Comparison of ENCODE assay signal across 19 mouse cellular contexts in the genomic region with DNA sequence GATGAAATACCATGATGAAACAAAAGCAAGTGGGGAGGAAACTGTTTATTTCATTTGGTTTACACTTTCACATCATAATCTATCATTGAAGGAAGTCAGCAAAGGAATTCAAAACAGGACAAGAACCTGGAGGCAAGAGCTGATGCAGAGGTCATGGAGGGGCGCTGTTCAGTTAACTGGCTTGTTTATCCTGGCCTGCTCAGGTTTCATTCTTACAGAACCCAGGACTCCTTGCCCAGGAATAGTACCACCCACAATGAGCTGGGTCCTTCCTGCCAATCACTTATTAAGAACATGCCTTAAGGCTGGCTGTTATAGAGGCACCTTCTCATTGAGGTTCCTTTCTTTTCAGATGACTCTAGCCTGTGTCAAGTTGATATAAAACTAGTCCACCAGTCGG. TPM values are rescaled to one million over a fixed set of nuclear protein-coding genes. Genes with fewer than 3 reads are reported as not detected.
DNase-seq lines count a peak whose midpoint lies in the region; ATAC-seq and TF ChIP-seq lines count a peak whose summit lies in the region.
"Had no signal": no experiment of that assay in that cellular context is flagged by ENCODE, and none has a peak within 500 bp of the region (broad histone marks: within the 10 kb centered on the region; RNA-seq: fewer than 3 reads in every experiment).

No protein-coding gene starts in this region.

- no peak overlapping the region for H3K4me3 ChIP-seq in layer of hippocampus, adult 2 months
- H3K4me3 ChIP-seq in embryonic facial prominence, embryonic 10.5 days = no peak overlapping the region
- H3K4me3 ChIP-seq: forebrain, embryonic 13.5 days; heart, embryonic 12.5 days; hindbrain, embryonic 15.5 days had no signal

- intact Hi-C loops in gastrocnemius, postnatal 14 days (cut with DNase I; ENCODE audit: low total_unique reads) = no loop called here

- DNase-seq in layer of hippocampus, adult 2 months (ENCODE audit: low spot score in 2 of 2) = no peak
- no peak for DNase-seq in layer of hippocampus, adult 8-10 months (ENCODE audit: low spot score in 2 of 2)
- peak; percentile 31 for DNase-seq in embryo, embryonic 10 days (ENCODE audit: low spot score)
- DNase-seq in embryonic facial prominence, embryonic 10.5 days (ENCODE audit: low spot score) = peak; percentile 52
- no peak for DNase-seq in gastrocnemius, postnatal 14 days
- no peak for DNase-seq in gastrocnemius, postnatal 4 days (ENCODE audit: low spot score in 2 of 2)
- DNase-seq: adrenal gland, adult 8-10 months; adrenal gland, postnatal 36 days; cerebellum, adult 11 months; cerebellum, adult 8-10 months; cerebellum, postnatal 14 days; forebrain, postnatal 0 days; gastrocnemius, postnatal 10 days had no signal

- 44% methylated on average over 2 of the region's 2 CpGs for WGBS in embryonic facial prominence, embryonic 10.5 days

- TF ChIP-seq CTCF in layer of hippocampus, adult 2 months (conservative IDR thresholded peaks at IDR 0.05) = no peak

- peaks cover 69% of the 10 kb centered on the region for H3K36me3 ChIP-seq in embryonic facial prominence, embryonic 10.5 days (replicated peaks)

- ATAC-seq in cerebellum, adult (ENCODE audit: insufficient number of reproducible peaks, low FRiP score, low TSS enrichment) = no peak
- ATAC-seq: forebrain, embryonic 13.5 days; forebrain, postnatal 0 days; intestine, postnatal 0 days had no signal

- peaks cover 10% of the 10 kb centered on the region for H3K4me1 ChIP-seq in embryonic facial prominence, embryonic 10.5 days
- H3K4me1 ChIP-seq: forebrain, embryonic 13.5 days; heart, embryonic 12.5 days; hindbrain, embryonic 15.5 days had no signal

- no peaks in the 10 kb centered on the region for H3K9me3 ChIP-seq in embryonic facial prominence, embryonic 10.5 days
- H3K9me3 ChIP-seq: forebrain, embryonic 13.5 days; heart, embryonic 12.5 days; hindbrain, embryonic 15.5 days had no signal

- H3K27me3 ChIP-seq in embryonic facial prominence, embryonic 10.5 days (replicated peaks; ENCODE audit: low read depth, poor library complexity, severe bottlenecking) = no peaks in the 10 kb centered on the region
- H3K27me3 ChIP-seq: CH12.LX; forebrain, embryonic 13.5 days; heart, embryonic 12.5 days; hindbrain, embryonic 15.5 days had no signal

- peak overlapping the region; percentile 24; the same call in 1 of the 2 replicates for H3K27ac ChIP-seq in layer of hippocampus, adult 2 months
- no peak overlapping the region for H3K27ac ChIP-seq in embryonic facial prominence, embryonic 10.5 days (replicated peaks)
- H3K27ac ChIP-seq: forebrain, embryonic 13.5 days; hindbrain, embryonic 15.5 days had no signal

RNA-seq across cellular contexts. Expression of a gene that starts 49.8 kb away (rescaled TPM):
- 10 to 100 TPM; 61.7 to 62.8 TPM for total RNA-seq in layer of hippocampus, adult 2 months (2021)
- 10 to 100 TPM; 56.1 to 62.0 (median 58.4) TPM for total RNA-seq in layer of hippocampus, adult 8-10 months (2022)
- 56.8 and 57.0 TPM in 2 replicates for polyA plus RNA-seq in embryonic facial prominence, embryonic 10.5 days (2016; fragmentation: Nextera tagmentation; extraction: Ambion mirVana)
- total RNA-seq in gastrocnemius, postnatal 14 days (2021) = 10 to 100 TPM; 34.5 to 37.9 TPM
- total RNA-seq in gastrocnemius, postnatal 4 days (2021) = 10 to 100 TPM; 50.3 to 53.3 TPM

Comparison
In these comparisons a context has a peak if more than half of its experiments do, and no peak if none do; other contexts are left out.
1. DNase-seq: peak in embryo, embryonic 10 days (single experiment) and embryonic facial prominence, embryonic 10.5 days (single experiment); none in layer of hippocampus, adult 2 months (0 of 2), layer of hippocampus, adult 8-10 months (0 of 2), gastrocnemius, postnatal 14 days (single experiment) and gastrocnemius, postnatal 4 days (0 of 2).